Mouse (Mus musculus) layer of hippocampus, adult 11-12 months (tissue): ENCODE measurements around the gene Zfp872.
"Not testable (repeated sequence)": the region's sequence is repeated elsewhere in the genome, so short reads cannot be mapped to it uniquely, and the experiment has no call there.

Experiments
- DNase-seq: peaks from one replicate; pipeline ENCODE4 v3.0.0; 2022; ENCODE audit warnings: low spot score

Zfp872 gene

GRCm38 (mm10) chr9:22169327-22169726 is 18.6 kb upstream of the Zfp872 start:
- DNase-seq: peak; percentile 1

DNA sequence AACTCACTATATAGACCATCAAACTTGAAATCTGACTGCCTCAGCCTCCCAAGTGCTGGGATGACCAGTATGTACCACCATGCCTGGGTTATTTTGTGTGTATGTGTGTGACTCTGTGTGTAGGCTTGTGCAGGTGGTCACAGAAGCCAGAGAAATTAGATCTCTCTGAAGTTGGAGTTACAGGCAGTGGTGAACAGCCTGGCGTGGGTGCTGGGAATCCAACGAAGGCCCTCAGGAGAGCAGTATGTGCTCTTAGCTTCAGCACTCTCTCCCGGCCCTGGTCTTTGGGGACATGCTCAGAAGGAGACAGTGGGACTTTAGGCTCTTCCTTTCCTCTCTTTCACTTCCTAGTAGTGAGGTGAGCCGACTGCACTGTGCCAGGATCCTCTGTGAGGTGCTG is 15.6 kb upstream of the Zfp872 start:
- DNase-seq: no peak

GRCm38 (mm10) chr9:22196412-22196811 is 8.5 kb downstream of the Zfp872 start:
- no peak for DNase-seq

- DNase-seq: no peak
Observed at GRCm38 (mm10) chr9:22213785-22214194, 25.9 kb downstream of the Zfp872 start.

DNA sequence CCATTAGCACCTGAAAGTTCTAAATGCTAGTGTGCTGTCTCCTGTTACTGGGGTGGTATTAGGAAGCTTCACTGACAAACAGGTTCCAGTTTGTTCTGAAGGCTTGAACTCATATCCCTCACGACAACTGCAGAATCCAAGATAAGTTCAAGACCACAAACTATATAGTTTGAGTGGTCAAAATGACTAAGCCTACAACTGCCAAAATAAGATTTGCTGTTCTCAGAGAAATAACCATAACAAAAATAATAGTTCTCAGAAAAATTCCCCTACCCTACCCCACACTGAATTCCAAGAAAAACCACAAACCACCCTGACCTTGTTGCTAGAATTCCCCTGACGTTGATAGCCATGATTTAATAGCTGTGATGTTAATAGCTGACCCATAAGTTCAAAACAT is 26.7 kb downstream of the Zfp872 start:
- DNase-seq: no peak

DNA sequence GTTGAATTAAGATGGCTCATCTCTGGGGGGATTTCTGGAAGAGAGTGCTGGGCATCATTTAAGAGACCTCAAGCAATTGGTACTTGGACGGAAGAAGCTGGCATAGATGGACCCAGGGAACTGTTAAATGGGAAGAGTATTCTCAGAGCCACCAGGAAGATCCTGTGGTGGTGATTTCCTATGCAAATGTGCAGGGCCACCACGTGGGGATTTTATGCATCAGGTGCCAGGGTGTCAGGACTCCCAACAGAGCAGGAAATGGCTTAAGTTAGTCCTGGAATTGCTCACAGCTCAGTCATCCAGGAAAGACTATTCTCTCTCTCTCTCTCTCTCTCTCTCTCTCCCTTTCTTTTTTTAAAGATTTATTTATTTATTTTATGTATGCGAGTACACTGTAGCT is 28.8 kb downstream of the Zfp872 start:
- no peak for DNase-seq

DNA sequence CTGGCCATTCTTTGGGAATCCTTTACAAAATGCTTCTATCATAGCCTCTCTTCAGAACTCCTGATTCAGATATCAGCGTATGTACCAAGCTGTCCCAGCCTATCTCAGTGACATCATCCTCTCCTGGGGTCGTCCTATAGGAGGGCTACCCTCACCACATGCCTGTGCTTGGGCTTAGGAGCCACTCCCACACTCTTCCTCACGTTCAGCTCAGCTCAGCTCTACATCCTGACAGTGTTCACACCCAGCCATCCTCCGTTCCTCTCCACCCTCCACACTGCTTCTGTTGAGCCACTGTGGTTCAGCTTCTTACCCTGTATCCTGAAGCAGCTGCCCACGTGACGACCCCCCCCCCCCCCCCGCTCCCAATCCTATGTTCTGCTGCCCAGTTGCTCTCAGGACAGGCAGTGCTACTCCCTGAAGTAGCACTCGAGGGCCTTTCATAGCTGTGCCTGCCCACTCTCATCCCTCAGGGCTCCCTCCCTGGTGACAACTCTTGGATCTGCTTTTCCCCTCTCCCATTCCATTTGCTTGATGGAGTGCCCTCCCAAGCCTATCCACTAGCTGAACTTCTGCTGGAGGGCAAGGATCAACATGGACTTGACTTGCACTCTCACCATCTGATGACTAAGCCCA is 30.1 kb downstream of the Zfp872 start:
- no peak for DNase-seq

GRCm38 (mm10) chr9:22224066-22224465 is 36.2 kb downstream of the Zfp872 start:
- DNase-seq: no peak

DNA sequence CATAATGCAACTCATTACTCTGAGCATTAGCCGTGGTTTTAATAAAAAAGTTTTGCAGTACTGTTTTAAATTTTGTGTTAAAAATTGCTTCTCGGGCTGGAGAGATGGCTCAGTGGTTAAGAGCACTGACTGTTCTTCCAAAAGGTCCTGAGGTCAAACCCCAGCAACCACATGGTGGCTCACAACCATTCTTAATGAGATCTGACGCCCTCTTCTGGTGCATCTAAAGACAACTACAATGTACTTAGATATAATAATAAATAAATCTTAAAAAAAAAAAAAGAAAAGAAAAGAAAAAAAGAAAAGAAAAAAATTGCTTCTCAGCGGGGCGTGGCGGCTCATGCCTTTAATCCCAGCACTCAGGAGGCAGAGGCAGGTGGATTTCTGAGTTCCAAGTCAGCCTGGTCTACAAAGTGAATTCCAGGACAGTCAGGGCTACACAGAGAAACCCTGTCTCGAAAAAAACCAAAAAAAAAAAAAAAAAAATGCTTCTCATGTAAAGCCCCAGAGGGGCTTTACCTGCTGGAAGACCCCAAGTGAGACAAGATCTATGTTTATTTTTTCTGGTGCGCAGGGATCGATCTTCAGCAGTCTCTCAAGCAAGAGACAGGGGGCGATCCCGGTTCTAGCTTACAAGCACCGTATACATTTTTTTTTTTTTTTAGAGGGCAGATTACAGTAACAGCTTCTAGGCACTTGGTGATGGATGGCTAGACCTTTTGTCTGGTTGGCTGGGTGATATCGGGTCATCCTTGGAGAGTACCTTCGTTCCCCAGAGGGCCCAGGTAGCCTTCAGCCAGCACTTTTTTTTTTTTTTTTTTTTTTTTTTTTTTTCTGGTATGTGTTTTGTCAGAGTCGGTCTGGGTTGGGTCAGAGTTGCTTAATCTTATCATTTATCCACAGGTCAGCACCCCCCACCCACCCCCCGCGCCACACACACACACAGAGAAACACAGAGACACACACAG is 36.9 kb downstream of the Zfp872 start:
- peak; percentile 12 for DNase-seq

- peak; percentile 100 for DNase-seq
Observed at GRCm38 (mm10) chr9:22225581-22226388, 37.9 kb downstream of the Zfp872 start, which contains the start of gene Zfp809. Zfp809 (plus strand) TSS chr9:22225714.

DNA sequence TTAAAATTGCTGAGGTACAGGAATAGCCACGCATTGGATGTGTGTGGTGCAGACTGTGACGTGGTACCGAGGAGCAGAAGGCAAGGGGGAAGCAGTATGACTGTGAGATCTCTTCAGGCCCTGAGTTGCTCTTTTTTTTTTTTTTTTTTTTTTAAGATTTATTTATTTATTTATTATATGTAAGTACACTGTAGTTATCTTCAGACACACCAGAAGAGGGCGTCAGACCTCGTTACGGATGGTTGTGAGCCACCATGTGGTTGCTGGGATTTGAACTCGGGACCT is 38.4 kb downstream of the Zfp872 start:
- not testable (repeated sequence) for DNase-seq

- no peak for DNase-seq
Observed at GRCm38 (mm10) chr9:22226846-22227245, 39.0 kb downstream of the Zfp872 start.

- DNase-seq: no peak
Observed at GRCm38 (mm10) chr9:22229386-22230026, 41.6 kb downstream of the Zfp872 start.

- no peak for DNase-seq
Observed at GRCm38 (mm10) chr9:22230061-22230460, 42.2 kb downstream of the Zfp872 start.

GRCm38 (mm10) chr9:22230556-22230955 is 42.7 kb downstream of the Zfp872 start:
- DNase-seq: no peak

DNA sequence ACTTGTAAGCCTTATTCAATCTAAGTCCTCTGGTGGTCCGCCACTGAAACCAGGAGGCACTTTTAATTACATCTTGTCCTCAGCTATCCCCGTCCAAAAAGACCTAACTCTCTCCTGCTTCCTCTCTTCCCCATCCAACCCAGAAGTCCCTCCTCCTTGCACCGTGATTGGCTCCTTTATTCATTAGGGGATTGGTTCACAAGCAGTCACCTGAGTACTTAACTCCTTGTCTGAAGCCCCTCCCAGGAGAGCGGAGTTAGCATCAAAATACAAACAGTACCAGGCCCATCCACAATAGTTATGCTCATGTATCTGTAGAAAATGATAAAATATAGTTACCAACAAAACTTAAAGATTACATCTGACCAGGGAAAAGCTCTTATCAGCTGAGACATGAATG is 52.1 kb downstream of the Zfp872 start:
- DNase-seq: no peak

DNA sequence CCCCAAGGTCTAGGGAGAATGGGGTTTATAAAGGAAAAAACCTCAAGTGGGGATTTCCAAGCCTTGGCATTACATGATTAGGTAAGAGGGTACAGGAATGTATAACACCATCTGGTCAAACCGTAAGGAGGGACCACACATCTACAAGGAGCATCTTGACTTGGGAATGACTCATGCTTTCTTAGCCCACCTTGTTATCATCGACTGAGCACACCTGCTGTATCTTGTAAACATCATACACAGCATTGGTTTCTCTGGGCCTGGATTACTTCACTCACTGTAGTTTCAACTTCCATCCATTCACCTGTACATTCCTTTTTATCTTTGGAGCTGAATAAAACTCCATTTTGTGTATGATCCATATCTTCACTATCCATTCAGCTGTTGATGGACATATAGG is 56.4 kb downstream of the Zfp872 start:
- DNase-seq: no peak
